28 mouse cellular contexts compared by ENCODE assay signal in genomic region chr19:56947971-56948610, GRCm38 (mm10). TPM values are rescaled to one million over a fixed set of nuclear protein-coding genes. Genes with fewer than 3 reads are reported as not detected.
DNase-seq lines count a peak whose midpoint lies in the region; ATAC-seq and TF ChIP-seq lines count a peak whose summit lies in the region.
"Had no signal": no experiment of that assay in that cellular context is flagged by ENCODE, and none has a peak within 500 bp of the region (broad histone marks: within the 10 kb centered on the region; RNA-seq: fewer than 3 reads in every experiment).

No protein-coding gene starts in this region.

- peak; percentile 31 for DNase-seq in kidney, postnatal 0 days (ENCODE audit: low spot score)
- no peak for DNase-seq in kidney, adult 2 months
- peak; percentile 74 for DNase-seq in cerebellum, adult 11-12 months
- peak; percentile 77 for DNase-seq in cerebellum, adult 9-11 months
- DNase-seq in right cerebral cortex, postnatal 14 days = no peak
- DNase-seq in embryo, embryonic 10 days (ENCODE audit: low spot score) = no peak
- DNase-seq: adrenal gland, postnatal 10 days; embryo, embryonic 11 days; gastrocnemius, postnatal 14 days; heart, adult 18-20 months; heart, postnatal 10 days; kidney, adult 18-20 months; kidney, postnatal 10 days; liver, postnatal 0 days; spleen, adult 18-20 months had no signal

- no peak overlapping the region for H3K4me2 ChIP-seq in kidney, postnatal 0 days (ENCODE audit: low read length)
- H3K4me2 ChIP-seq: embryonic facial prominence, embryonic 15.5 days; heart, embryonic 12.5 days; limb, embryonic 12.5 days; liver, embryonic 11.5 days; neural tube, embryonic 15.5 days had no signal

- H3K36me3 ChIP-seq in kidney, postnatal 0 days (ENCODE audit: insufficient read depth, low read length) = no peaks in the 10 kb centered on the region
- H3K36me3 ChIP-seq in kidney, adult 2 months (ENCODE audit: control insufficient read depth, insufficient read depth, low read length) = no peaks in the 10 kb centered on the region
- H3K36me3 ChIP-seq: heart, embryonic 12.5 days; hindbrain, embryonic 10.5 days; limb, embryonic 12.5 days; midbrain, embryonic 10.5 days; neural tube, embryonic 15.5 days had no signal

- no peaks in the 10 kb centered on the region for H3K9me3 ChIP-seq in kidney, postnatal 0 days (replicated peaks; ENCODE audit: low read length)
- H3K9me3 ChIP-seq: embryonic facial prominence, embryonic 15.5 days; neural tube, embryonic 15.5 days had no signal

- no peak overlapping the region for H3K9ac ChIP-seq in kidney, postnatal 0 days (ENCODE audit: low read depth, low read length)
- H3K9ac ChIP-seq: embryonic facial prominence, embryonic 15.5 days; heart, embryonic 12.5 days; limb, embryonic 12.5 days; liver, postnatal 0 days; neural tube, embryonic 15.5 days had no signal

- TF ChIP-seq POLR2A in kidney, adult 2 months (IDR thresholded peaks at IDR 0.05; ENCODE audit: low read depth, low read length) = no peak

- H3K4me1 ChIP-seq in kidney, postnatal 0 days (replicated peaks; ENCODE audit: insufficient read depth, low read length) = peaks cover 4% of the 10 kb centered on the region; the same call in 1 of the 2 replicates
- H3K4me1 ChIP-seq in kidney, adult 2 months (ENCODE audit: control insufficient read depth, insufficient read depth, low read length) = peaks cover 3% of the 10 kb centered on the region; the same call in 1 of the 2 replicates
- H3K4me1 ChIP-seq: embryonic facial prominence, embryonic 15.5 days; heart, embryonic 12.5 days had no signal

- no peak for TF ChIP-seq CTCF in kidney, postnatal 0 days (IDR thresholded peaks at IDR 0.05; ENCODE audit: low read depth)
- TF ChIP-seq CTCF in kidney, adult 2 months (conservative IDR thresholded peaks at IDR 0.05; ENCODE audit: insufficient read depth, insufficient read length, low read depth, low read length) = no peak

- H3K4me3 ChIP-seq in kidney, postnatal 0 days (replicated peaks; ENCODE audit: low read depth, low read length) = no peak overlapping the region
- H3K4me3 ChIP-seq in kidney, adult 2 months (ENCODE audit: insufficient read depth, low read depth, low read length) = no peak overlapping the region
- H3K4me3 ChIP-seq: embryonic facial prominence, embryonic 15.5 days; heart, embryonic 12.5 days; hindbrain, embryonic 10.5 days; limb, embryonic 12.5 days; midbrain, embryonic 10.5 days; neural tube, embryonic 15.5 days had no signal

- WGBS in kidney, postnatal 0 days = 53% methylated on average over 6 of the region's 6 CpGs
- WGBS in kidney, adult 2 months = 66% methylated on average over 6 of the region's 6 CpGs

- no peaks in the 10 kb centered on the region for H3K27me3 ChIP-seq in kidney, postnatal 0 days (ENCODE audit: insufficient read depth, low read length)
- H3K27me3 ChIP-seq in kidney, adult 2 months (replicated peaks; ENCODE audit: control insufficient read depth, insufficient read depth, low read length) = no peaks in the 10 kb centered on the region
- H3K27me3 ChIP-seq: embryonic facial prominence, embryonic 15.5 days; heart, embryonic 12.5 days; limb, embryonic 12.5 days; neural tube, embryonic 15.5 days had no signal

- ATAC-seq in kidney, postnatal 0 days (replicated peaks; ENCODE audit: low FRiP score, low read depth) = no peak
- ATAC-seq in megakaryocyte progenitor cell, adult 5-6 weeks (replicated peaks; ENCODE audit: poor library complexity) = no peak
- ATAC-seq: activated CD4-positive, CD25-positive, alpha-beta regulatory T cell, adult 4 months; forebrain, embryonic 16.5 days; liver, postnatal 0 days; lung, postnatal 0 days had no signal

- H3K27ac ChIP-seq in kidney, postnatal 0 days = 0 out of 2 replicates have a peak overlapping the region, but pooled peaks have one; percentile 19
- no peak overlapping the region for H3K27ac ChIP-seq in kidney, adult 2 months (ENCODE audit: insufficient read depth, low read depth, low read length)
- H3K27ac ChIP-seq: embryonic facial prominence, embryonic 15.5 days; hindbrain, embryonic 10.5 days; limb, embryonic 12.5 days; macrophage; midbrain, embryonic 10.5 days; neural tube, embryonic 15.5 days had no signal

RNA-seq across cellular contexts. Expression of gene Afap1l2, which starts 59.9 kb away (rescaled TPM):
- 21.3 and 22.0 TPM in 2 replicates for polyA plus RNA-seq in kidney, postnatal 0 days (2015; fragmentation: Nextera tagmentation; extraction: Ambion mirVana)
- 9.2 and 10.1 TPM in 2 replicates for polyA plus RNA-seq in kidney, adult 2 months (2012; rRNA removed)
- total RNA-seq in megakaryocyte progenitor cell, adult 5-6 weeks (2015) = 0.07 TPM in 1 of 2 replicates, not detected in the other
- total RNA-seq in megakaryocyte progenitor cell, adult 5-6 weeks (2017) = not detected in 2 replicates
- total RNA-seq: MEL had no signal
- polyA plus RNA-seq: activated CD4-positive, CD25-positive, alpha-beta regulatory T cell, adult 4 months; macrophage had no signal

Comparison
In these comparisons a context has a peak if more than half of its experiments do, and no peak if none do; other contexts are left out.
1. DNase-seq: peak in kidney, postnatal 0 days (single experiment), cerebellum, adult 11-12 months (single experiment) and cerebellum, adult 9-11 months (single experiment); none in kidney, adult 2 months (single experiment), right cerebral cortex, postnatal 14 days (single experiment) and embryo, embryonic 10 days (single experiment).